Mouse (Mus musculus) heart, embryonic 10.5 days (tissue): ENCODE measurements at regions not wholly inside any gene's neighbourhood (a gene's known extent, or its start where the extent isn't known, plus 50 kb on each side); places are given as distances from the start of the nearest gene placed in this dataset.

Experiments used
- DNase-seq: peaks from one replicate; pipeline ENCODE4 v3.0.0-alpha.2; 2017; ENCODE audit warnings: low spot score
- H3K27ac ChIP-seq: fragments of 300-500 bp; sonication (generic); 2 replicates; pipeline ENCODE4 v1.5.1; 2016; ENCODE audit warnings: mild to moderate bottlenecking
- H3K27me3 ChIP-seq: fragments of 300-500 bp; sonication (generic); 2 replicates; pipeline ENCODE4 v1.6.1; 2016; ENCODE audit warnings: mild to moderate bottlenecking; ENCODE audit not compliant: poor library complexity, insufficient read depth, severe bottlenecking
- H3K36me3 ChIP-seq: fragments of 300-500 bp; sonication (generic); 2 replicates; pipeline ENCODE4 v1.6.1; 2016; ENCODE audit warnings: mild to moderate bottlenecking, moderate library complexity
- H3K4me1 ChIP-seq: fragments of 300-500 bp; sonication (generic); 2 replicates; pipeline ENCODE4 v1.6.1; 2016; ENCODE audit warnings: mild to moderate bottlenecking
- H3K4me3 ChIP-seq: fragments of 300-500 bp; sonication (generic); 2 replicates; pipeline ENCODE4 v1.5.1; 2016; ENCODE audit warnings: mild to moderate bottlenecking, moderate library complexity
- H3K9me3 ChIP-seq: fragments of 300-500 bp; sonication (generic); 2 replicates; pipeline ENCODE4 v1.6.1; 2016; ENCODE audit warnings: mild to moderate bottlenecking, moderate library complexity
- WGBS: fragments of 180-500 bp; shearing (Covaris S2); methylation state at CpG from one replicate; pipeline ENCODE4 v1.1.7; 2016; 5-methylcytosine and 5-hydroxymethylcytosine counted together

GRCm38 (mm10) chr19:52048378-52048978 is 215.6 kb upstream of the Ins1 start:
- Histone ChIP-seq H3K9me3 (no peaks in the 10 kb centered on the region), H3K4me1 (no peaks in the 10 kb centered on the region), H3K27ac (no peak overlapping the region), H3K27me3 (no peaks in the 10 kb centered on the region), H3K36me3 (no peaks in the 10 kb centered on the region), H3K4me3 (no peak overlapping the region)
- no peak for DNase-seq
- whole genome bisulfite sequencing: 56% methylated on average over 1 of the region's 1 CpGs

- H3K27ac ChIP-seq: no peak overlapping the region
- no peaks in the 10 kb centered on the region for H3K9me3 ChIP-seq
- no peak overlapping the region for H3K4me3 ChIP-seq
- no peaks in the 10 kb centered on the region for H3K4me1 ChIP-seq
- H3K27me3 ChIP-seq: no peaks in the 10 kb centered on the region
- no peak for DNase-seq
- WGBS: 87% methylated on average over 1 of the region's 1 CpGs
- H3K36me3 ChIP-seq: no peaks in the 10 kb centered on the region
Measured at GRCm38 (mm10) chr19:52068806-52069205, 195.3 kb upstream of the Ins1 start.

GRCm38 (mm10) chr19:52069919-52070528 is 194.1 kb upstream of the Ins1 start:
- H3K4me1 ChIP-seq: no peaks in the 10 kb centered on the region
- H3K27me3 ChIP-seq: no peaks in the 10 kb centered on the region
- no peaks in the 10 kb centered on the region for H3K9me3 ChIP-seq
- WGBS: 83% methylated on average over 4 of the region's 4 CpGs
- H3K4me3 ChIP-seq: no peak overlapping the region
- no peaks in the 10 kb centered on the region for H3K36me3 ChIP-seq
- no peak for DNase-seq
- no peak overlapping the region for H3K27ac ChIP-seq

- Histone ChIP-seq H3K4me1 (no peaks in the 10 kb centered on the region), H3K4me3 (no peak overlapping the region), H3K27ac (no peak overlapping the region), H3K27me3 (no peaks in the 10 kb centered on the region), H3K9me3 (no peaks in the 10 kb centered on the region), H3K36me3 (no peaks in the 10 kb centered on the region)
- no peak for DNase-seq
- WGBS: 86% methylated on average over 5 of the region's 5 CpGs
Measured at GRCm38 (mm10) chr19:52071234-52071633, 192.9 kb upstream of the Ins1 start.

- peak; percentile 77 for DNase-seq
- H3K9me3 ChIP-seq: no peaks in the 10 kb centered on the region
- WGBS: 16% methylated on average over 3 of the region's 3 CpGs
Measured at GRCm38 (mm10) chr19:52079020-52079419, 185.1 kb upstream of the Ins1 start.

GRCm38 (mm10) chr19:52112398-52112797 is 151.7 kb upstream of the Ins1 start:
- Histone ChIP-seq H3K9me3 (peaks cover 5% of the 10 kb centered on the region; the same call in 1 of the 2 replicates), H3K27me3 (no peaks in the 10 kb centered on the region), H3K36me3 (no peaks in the 10 kb centered on the region), H3K27ac (no peak overlapping the region), H3K4me1 (no peaks in the 10 kb centered on the region), H3K4me3 (no peak overlapping the region)
- DNase-seq: no peak
- WGBS: 86% methylated on average over 3 of the region's 3 CpGs

More at GRCm38 (mm10) chr19:52079020-52079419, 185.1 kb upstream of the Ins1 start:
- Histone ChIP-seq H3K27ac (no peak overlapping the region), H3K4me1 (no peaks in the 10 kb centered on the region), H3K4me3 (no peak overlapping the region), H3K36me3 (no peaks in the 10 kb centered on the region), H3K27me3 (no peaks in the 10 kb centered on the region)
